ENCODE assay signal across 8 mouse cellular contexts in the genomic region with DNA sequence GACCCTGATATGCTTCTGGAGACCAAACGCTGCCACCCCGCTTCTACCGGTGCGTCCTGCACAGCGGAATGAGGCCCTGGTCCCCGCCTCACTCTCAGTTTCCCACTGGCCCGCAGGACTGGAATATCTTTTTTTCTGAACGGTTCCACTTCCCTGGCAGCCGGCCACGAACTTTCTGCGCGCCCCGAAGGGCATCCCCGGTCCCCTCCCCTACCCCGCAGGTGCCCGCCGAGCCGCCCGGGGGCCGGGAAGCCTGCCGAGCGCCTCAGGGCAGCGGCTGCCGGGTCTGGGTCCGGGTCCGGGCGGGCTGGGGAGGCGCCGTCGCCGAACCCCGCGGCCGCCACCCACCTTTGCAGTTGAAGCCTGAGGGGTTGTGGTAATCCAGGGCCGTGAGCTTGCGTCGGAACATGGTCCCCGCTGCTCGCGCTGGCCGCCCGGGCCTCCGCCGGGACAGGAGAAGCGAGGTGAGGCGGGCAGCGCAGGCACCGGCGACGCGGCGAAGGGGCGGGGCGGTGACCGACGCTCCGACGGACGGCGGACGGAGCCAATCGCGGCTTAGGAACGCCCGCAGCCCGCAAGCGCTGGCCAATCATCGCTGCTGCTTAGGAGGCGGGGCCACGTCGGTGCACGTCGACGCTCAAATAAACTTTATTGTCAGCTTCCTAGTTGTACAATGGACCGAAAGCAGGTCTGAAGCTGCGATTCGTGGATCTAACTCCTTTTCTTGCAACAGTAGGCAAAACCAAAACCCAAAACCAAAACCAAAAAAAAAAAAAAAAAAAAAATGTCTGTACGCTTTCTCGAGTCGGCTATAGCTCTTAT. TPM values are rescaled to one million over a fixed set of nuclear protein-coding genes. Genes with fewer than 3 reads are reported as not detected.
DNase-seq lines count a peak whose midpoint lies in the region; ATAC-seq lines count a peak whose summit lies in the region.

A gene (minus strand): TSS at position 504 of the 822 bp plus-strand sequence.

- no peaks in the 10 kb centered on the region for H3K9me3 ChIP-seq in hindbrain, embryonic 14.5 days (ENCODE audit: control insufficient read depth, low read length)

- peak; percentile 98 for ATAC-seq in hindbrain, embryonic 14.5 days (ENCODE audit: low FRiP score)

- DNase-seq in R1 (ENCODE audit: low read depth, low spot score) = peak; percentile 94
- DNase-seq in cerebellum, postnatal 25 days = peak; percentile 96 to 98
- DNase-seq in frontal cortex, postnatal 25 days (ENCODE audit: low spot score in 2 of 2) = peak; percentile 73 to 80
- DNase-seq in hindbrain, embryonic 14.5 days (ENCODE audit: low spot score) = peak; percentile 96
- DNase-seq in layer of hippocampus, postnatal 36 days = peak; percentile 89
- DNase-seq in lung, postnatal 36 days = peak; percentile 93
- peak; percentile 97 for DNase-seq in retina, postnatal 1 day
- peak; percentile 87 to 90 for DNase-seq in urinary bladder, adult 18-20 months (ENCODE audit: low spot score in 2 of 2)

- peak within 1 kb of the TSS; percentile 89 for H3K4me2 ChIP-seq in hindbrain, embryonic 14.5 days (replicated peaks)

- H3K27ac ChIP-seq in hindbrain, embryonic 14.5 days = peak within 1 kb of the TSS; percentile 88

- H3K9ac ChIP-seq in hindbrain, embryonic 14.5 days = peak within 1 kb of the TSS; percentile 86

- peak within 1 kb of the TSS; percentile 73 for H3K4me3 ChIP-seq in hindbrain, embryonic 14.5 days (replicated peaks; ENCODE audit: low read length)

- under 1% methylated on average over 80 of the region's 80 CpGs for WGBS in hindbrain, embryonic 14.5 days

- peaks cover 33% of the 10 kb centered on the region for H3K36me3 ChIP-seq in hindbrain, embryonic 14.5 days (replicated peaks; ENCODE audit: control insufficient read depth, insufficient read depth)

- no peaks in the 10 kb centered on the region for H3K27me3 ChIP-seq in hindbrain, embryonic 14.5 days (ENCODE audit: control insufficient read depth, insufficient read depth, low read length)

- peaks cover 29% of the 10 kb centered on the region for H3K4me1 ChIP-seq in hindbrain, embryonic 14.5 days (replicated peaks; ENCODE audit: control insufficient read depth, insufficient read depth, low read length)

RNA-seq across cellular contexts. Expression of the gene that starts here (rescaled TPM):
- polyA plus RNA-seq in hindbrain, embryonic 14.5 days (2014; fragmentation: Nextera tagmentation; extraction: Ambion mirVana) = 172 and 182 TPM in 2 replicates
- 10 to 100 TPM; 54.6 to 55.1 TPM for total RNA-seq in layer of hippocampus, postnatal 36 days (2021)

Comparison
In these comparisons a context has a peak if more than half of its experiments do, and no peak if none do; other contexts are left out.
1. Peak in every context shown above with its lines: DNase-seq, ATAC-seq, H3K4me3 ChIP-seq and H3K27ac ChIP-seq.